ENCODE assay signal across 8 mouse cellular contexts in genomic region chr3:154226100-154226752, GRCm38 (mm10).
DNase-seq lines count a peak whose midpoint lies in the region; ATAC-seq and TF ChIP-seq lines count a peak whose summit lies in the region.

No protein-coding gene starts in this region.

- WGBS in intestine, postnatal 0 days, result 50% methylated on average over 10 of the region's 10 CpGs
- WGBS in midbrain, embryonic 12.5 days, result 56% methylated on average over 10 of the region's 10 CpGs
- WGBS in stomach, postnatal 0 days, result 50% methylated on average over 10 of the region's 10 CpGs

- H3K36me3 ChIP-seq in intestine, postnatal 0 days (ENCODE audit: control insufficient read depth, insufficient read depth), result no peaks in the 10 kb centered on the region
- H3K36me3 ChIP-seq in midbrain, embryonic 12.5 days, result no peaks in the 10 kb centered on the region
- H3K36me3 ChIP-seq in stomach, postnatal 0 days (ENCODE audit: control insufficient read depth, insufficient read depth, low read length), result no peaks in the 10 kb centered on the region

- peak; percentile 82 for TF ChIP-seq CTCF in gastrocnemius, adult 2 months (IDR thresholded peaks at IDR 0.05)
- peak; percentile 86 for TF ChIP-seq CTCF in intestine, postnatal 0 days (IDR thresholded peaks at IDR 0.05; ENCODE audit: low read depth)
- peak; percentile 92 for TF ChIP-seq CTCF in stomach, postnatal 0 days (IDR thresholded peaks at IDR 0.05; ENCODE audit: low read depth)

- H3K9ac ChIP-seq in intestine, postnatal 0 days (ENCODE audit: low read depth, low read length), result no peak overlapping the region
- no peak overlapping the region for H3K9ac ChIP-seq in midbrain, embryonic 12.5 days (replicated peaks)
- H3K9ac ChIP-seq in stomach, postnatal 0 days (ENCODE audit: low read length), result no peak overlapping the region

- no peak overlapping the region for H3K4me3 ChIP-seq in gastrocnemius, adult 2 months
- H3K4me3 ChIP-seq in intestine, postnatal 0 days (ENCODE audit: low read depth, low read length), result no peak overlapping the region
- H3K4me3 ChIP-seq in midbrain, embryonic 12.5 days, result no peak overlapping the region
- H3K4me3 ChIP-seq in stomach, postnatal 0 days (ENCODE audit: low read depth, low read length), result no peak overlapping the region

- no peak overlapping the region for H3K4me2 ChIP-seq in intestine, postnatal 0 days (replicated peaks; ENCODE audit: low read depth)
- no peak overlapping the region for H3K4me2 ChIP-seq in midbrain, embryonic 12.5 days (replicated peaks)
- no peak overlapping the region for H3K4me2 ChIP-seq in stomach, postnatal 0 days (replicated peaks; ENCODE audit: low read depth)

- intact Hi-C loops in gastrocnemius, adult 2 months (cut with DNase I), result loop anchor here (1.0 to 5.0 kb wide), 2 partner anchors 244 to 267 kb away; no protein-coding TSS in a partner anchor
- intact Hi-C loops in left cerebral cortex, postnatal 14 days (cut with DNase I), result loop anchor here (1.0 kb wide), 1 partner anchor 267 kb away; no protein-coding TSS in a partner anchor

- ATAC-seq in intestine, postnatal 0 days, result peak; percentile 19; the same call in 1 of the 2 replicates
- peak; percentile 67; the same call in 1 of the 2 replicates for ATAC-seq in midbrain, embryonic 12.5 days (ENCODE audit: low FRiP score, low read depth)
- peak; percentile 59; the same call in 1 of the 2 replicates for ATAC-seq in stomach, postnatal 0 days (ENCODE audit: low FRiP score, low TSS enrichment)

- H3K27ac ChIP-seq in gastrocnemius, adult 2 months, result no peak overlapping the region
- H3K27ac ChIP-seq in intestine, postnatal 0 days (ENCODE audit: low read depth, low read length), result no peak overlapping the region
- H3K27ac ChIP-seq in midbrain, embryonic 12.5 days (replicated peaks), result no peak overlapping the region
- H3K27ac ChIP-seq in stomach, postnatal 0 days (replicated peaks), result no peak overlapping the region

- TF ChIP-seq EP300 in stomach, postnatal 0 days (optimal IDR thresholded peaks at IDR 0.05), result no peak

- peak; percentile 41 for DNase-seq in thymus, postnatal 0 days (ENCODE audit: low spot score)
- no peak for DNase-seq in thymus, postnatal 36 days
- peak; percentile 70 to 78 for DNase-seq in cerebellum, postnatal 25 days
- peak; percentile 44 for DNase-seq in gastrocnemius, adult 2 months
- peak; percentile 79 to 85 for DNase-seq in left cerebral cortex, postnatal 14 days (ENCODE audit: low spot score in 2 of 2)
- peak; percentile 65 for DNase-seq in stomach, postnatal 0 days (ENCODE audit: low spot score)

- H3K9me3 ChIP-seq in intestine, postnatal 0 days (ENCODE audit: control insufficient read depth), result no peaks in the 10 kb centered on the region
- H3K9me3 ChIP-seq in midbrain, embryonic 12.5 days, result no peaks in the 10 kb centered on the region
- H3K9me3 ChIP-seq in stomach, postnatal 0 days (ENCODE audit: control insufficient read depth, low read length), result no peaks in the 10 kb centered on the region

- H3K4me1 ChIP-seq in intestine, postnatal 0 days (replicated peaks; ENCODE audit: control insufficient read depth, insufficient read depth, low read length), result no peaks in the 10 kb centered on the region
- peaks cover 12% of the 10 kb centered on the region for H3K4me1 ChIP-seq in midbrain, embryonic 12.5 days
- H3K4me1 ChIP-seq in stomach, postnatal 0 days (replicated peaks; ENCODE audit: control insufficient read depth, insufficient read depth), result no peaks in the 10 kb centered on the region

- H3K27me3 ChIP-seq in intestine, postnatal 0 days (replicated peaks; ENCODE audit: control insufficient read depth, insufficient read depth, low read length), result no peaks in the 10 kb centered on the region
- H3K27me3 ChIP-seq in midbrain, embryonic 12.5 days, result no peaks in the 10 kb centered on the region
- H3K27me3 ChIP-seq in stomach, postnatal 0 days (ENCODE audit: control insufficient read depth, insufficient read depth, low read length), result no peaks in the 10 kb centered on the region

Comparison
In these comparisons a context has a peak if more than half of its experiments do, and no peak if none do; other contexts are left out.
1. DNase-seq: peak in thymus, postnatal 0 days (single experiment), cerebellum, postnatal 25 days (2 of 2), gastrocnemius, adult 2 months (single experiment), left cerebral cortex, postnatal 14 days (2 of 2) and stomach, postnatal 0 days (single experiment); none in thymus, postnatal 36 days (0 of 2).
2. Peak in every context shown above with its lines, with median percentiles within 50 percentile points of each other: CTCF ChIP-seq and ATAC-seq.